Comparison of ENCODE assay signal across 8 mouse cellular contexts in the genomic region with DNA sequence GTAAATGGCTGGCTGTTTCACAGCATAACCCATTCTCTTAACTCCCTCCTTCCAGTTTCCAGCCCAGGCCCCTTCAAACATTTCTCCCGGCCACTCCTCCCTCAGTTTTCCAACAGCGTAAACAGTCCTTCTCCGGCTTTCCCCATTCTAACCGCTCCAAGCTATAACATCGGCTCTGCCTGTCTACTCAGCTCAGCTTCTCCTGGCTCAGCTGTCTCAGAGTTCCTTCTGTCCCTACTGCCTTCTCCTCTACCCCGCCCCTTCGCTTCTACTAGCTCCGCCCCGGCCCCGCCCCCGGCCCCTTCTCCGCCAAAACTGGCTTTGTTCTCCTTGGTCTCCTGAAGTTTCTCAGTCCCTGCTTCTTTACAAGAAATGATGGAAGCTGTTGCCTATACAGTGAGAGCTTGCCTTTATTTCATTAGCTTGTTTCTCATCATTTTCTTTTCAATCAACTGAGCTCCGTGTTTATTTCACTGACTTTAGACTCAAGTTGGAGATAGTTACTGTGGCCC. TPM values are rescaled to one million over a fixed set of nuclear protein-coding genes. Genes with fewer than 3 reads are reported as not detected.
DNase-seq lines count a peak whose midpoint lies in the region; ATAC-seq and TF ChIP-seq lines count a peak whose summit lies in the region.

A gene (minus strand): TSS at position 462 of the 512 bp plus-strand sequence.

- peak within 1 kb of the TSS; percentile 14 to 20; a peak in 2 of 4 replicates for H3K27ac ChIP-seq in heart, embryonic 14.5 days (replicated peaks in 1 of 2; ENCODE audit: control insufficient read depth in 1 of 2, insufficient read depth in 1 of 2, low read depth in 2 of 2, low read length in 2 of 2)
- H3K27ac ChIP-seq in kidney, postnatal 0 days: peak within 1 kb of the TSS; percentile 47; the same call in 1 of the 2 replicates
- no peak within 1 kb of the TSS for H3K27ac ChIP-seq in liver, postnatal 0 days (ENCODE audit: low read depth)
- H3K27ac ChIP-seq in neural tube, embryonic 15.5 days (replicated peaks): peak within 1 kb of the TSS; percentile 88

- H3K36me3 ChIP-seq in G1E (replicated peaks): peaks cover 48% of the 10 kb centered on the region
- peaks cover 34% of the 10 kb centered on the region for H3K36me3 ChIP-seq in heart, embryonic 14.5 days (ENCODE audit: control insufficient read depth, insufficient read depth, low read length)
- peaks cover 16% of the 10 kb centered on the region; the same call in 1 of the 2 replicates for H3K36me3 ChIP-seq in kidney, postnatal 0 days (ENCODE audit: insufficient read depth, low read length)
- no peaks in the 10 kb centered on the region for H3K36me3 ChIP-seq in liver, postnatal 0 days (replicated peaks; ENCODE audit: insufficient read depth, low read length)
- H3K36me3 ChIP-seq in neural tube, embryonic 15.5 days: peaks cover 40% of the 10 kb centered on the region

- H3K9ac ChIP-seq in heart, embryonic 14.5 days (ENCODE audit: low read length): peak within 1 kb of the TSS; percentile 68; the same call in 1 of the 2 replicates
- H3K9ac ChIP-seq in kidney, postnatal 0 days (ENCODE audit: low read depth, low read length): peak within 1 kb of the TSS; percentile 54; the same call in 1 of the 2 replicates
- H3K9ac ChIP-seq in liver, postnatal 0 days (replicated peaks): peak within 1 kb of the TSS; percentile 18; the same call in 1 of the 2 replicates
- H3K9ac ChIP-seq in neural tube, embryonic 15.5 days (replicated peaks): 0 out of 2 replicates have a peak within 1 kb of the TSS, but pooled peaks have one; percentile 14

- DNase-seq in 416B (ENCODE audit: low read depth) (peak; percentile 34), G1E (ENCODE audit: low spot score) (no peak)
- peak; percentile 89 for DNase-seq in embryo, embryonic 11 days
- DNase-seq in kidney, postnatal 0 days (ENCODE audit: low spot score): peak; percentile 92
- peak; percentile 73 for DNase-seq in liver, postnatal 0 days
- DNase-seq in frontal cortex, postnatal 10 days (ENCODE audit: low spot score in 2 of 2): no peak

- ATAC-seq in G1E (ENCODE audit: extremely low read depth, insufficient number of reproducible peaks, low FRiP score, poor library complexity, severe bottlenecking): no peak
- ATAC-seq in heart, embryonic 14.5 days (ENCODE audit: insufficient number of reproducible peaks, insufficient read depth, low FRiP score, low read depth): no peak
- ATAC-seq in kidney, postnatal 0 days (replicated peaks; ENCODE audit: low FRiP score, low read depth): peak; percentile 57; the same call in 1 of the 2 replicates
- peak; percentile 48; the same call in 1 of the 2 replicates for ATAC-seq in liver, postnatal 0 days
- peak; percentile 17; the same call in 1 of the 2 replicates for ATAC-seq in neural tube, embryonic 15.5 days (ENCODE audit: low FRiP score)

- H3K9me3 ChIP-seq in G1E (replicated peaks): no peaks in the 10 kb centered on the region; the same call in 1 of the 2 replicates
- no peaks in the 10 kb centered on the region for H3K9me3 ChIP-seq in heart, embryonic 14.5 days (ENCODE audit: control insufficient read depth, low read length)
- H3K9me3 ChIP-seq in kidney, postnatal 0 days (replicated peaks; ENCODE audit: low read length): no peaks in the 10 kb centered on the region
- H3K9me3 ChIP-seq in liver, postnatal 0 days (ENCODE audit: low read length): no peaks in the 10 kb centered on the region
- H3K9me3 ChIP-seq in neural tube, embryonic 15.5 days (replicated peaks): no peaks in the 10 kb centered on the region

- peaks cover 20% of the 10 kb centered on the region for H3K4me1 ChIP-seq in G1E (ENCODE audit: insufficient read depth, low read depth, low read length)
- peaks cover 5 to 16% of the 10 kb centered on the region in 2 experiments; a peak in 3 of 4 replicates for H3K4me1 ChIP-seq in heart, embryonic 14.5 days (ENCODE audit: control insufficient read depth in 2 of 2, insufficient read depth in 2 of 2, low read length in 2 of 2)
- H3K4me1 ChIP-seq in kidney, postnatal 0 days (replicated peaks; ENCODE audit: insufficient read depth, low read length): 0 out of 2 replicates have a peak, but pooled peaks cover 3% of the 10 kb centered on the region
- peaks cover 15% of the 10 kb centered on the region for H3K4me1 ChIP-seq in liver, postnatal 0 days (ENCODE audit: insufficient read depth)
- peaks cover 27% of the 10 kb centered on the region for H3K4me1 ChIP-seq in neural tube, embryonic 15.5 days

- no peaks in the 10 kb centered on the region for H3K27me3 ChIP-seq in G1E (ENCODE audit: insufficient read depth, low read length)
- H3K27me3 ChIP-seq in heart, embryonic 14.5 days (ENCODE audit: control insufficient read depth, insufficient read depth, low read length): no peaks in the 10 kb centered on the region
- H3K27me3 ChIP-seq in kidney, postnatal 0 days (ENCODE audit: insufficient read depth, low read length): no peaks in the 10 kb centered on the region
- 0 out of 2 replicates have a peak, but pooled peaks cover 4% of the 10 kb centered on the region for H3K27me3 ChIP-seq in liver, postnatal 0 days (ENCODE audit: insufficient read depth, low read length)
- H3K27me3 ChIP-seq in neural tube, embryonic 15.5 days (replicated peaks): no peaks in the 10 kb centered on the region

- no peak for TF ChIP-seq CTCF in G1E (IDR thresholded peaks at IDR 0.05; ENCODE audit: low read depth, low read length)
- no peak for TF ChIP-seq CTCF in kidney, postnatal 0 days (IDR thresholded peaks at IDR 0.05; ENCODE audit: low read depth)
- TF ChIP-seq CTCF in liver, postnatal 0 days (IDR thresholded peaks at IDR 0.05; ENCODE audit: low read depth): no peak

- no peak within 1 kb of the TSS for H3K4me3 ChIP-seq in G1E (ENCODE audit: low read depth, low read length)
- H3K4me3 ChIP-seq in heart, embryonic 14.5 days (ENCODE audit: control insufficient read depth in 1 of 2, insufficient read depth in 1 of 2, low read depth in 1 of 2, low read length in 2 of 2): peak within 1 kb of the TSS; percentile 17 to 77
- H3K4me3 ChIP-seq in kidney, postnatal 0 days (replicated peaks; ENCODE audit: low read depth, low read length): peak within 1 kb of the TSS; percentile 76
- H3K4me3 ChIP-seq in liver, postnatal 0 days (ENCODE audit: low read depth, low read length): peak within 1 kb of the TSS; percentile 79
- peak within 1 kb of the TSS; percentile 69 for H3K4me3 ChIP-seq in neural tube, embryonic 15.5 days (replicated peaks)

- 3% methylated on average over 13 of the region's 13 CpGs for WGBS in heart, embryonic 14.5 days
- 1% methylated on average over 13 of the region's 13 CpGs for WGBS in kidney, postnatal 0 days
- 4% methylated on average over 13 of the region's 13 CpGs for WGBS in liver, postnatal 0 days (ENCODE audit: insufficient replicate concordance)
- WGBS in neural tube, embryonic 15.5 days: 1% methylated on average over 13 of the region's 13 CpGs

- TF ChIP-seq EP300 in liver, postnatal 0 days (IDR thresholded peaks at IDR 0.05; ENCODE audit: low read depth): no peak

- peak within 1 kb of the TSS; percentile 92 for H3K4me2 ChIP-seq in heart, embryonic 14.5 days (ENCODE audit: low read length)
- H3K4me2 ChIP-seq in kidney, postnatal 0 days (ENCODE audit: low read length): peak within 1 kb of the TSS; percentile 88
- H3K4me2 ChIP-seq in liver, postnatal 0 days (ENCODE audit: low read depth, low read length): peak within 1 kb of the TSS; percentile 98
- peak within 1 kb of the TSS; percentile 91 for H3K4me2 ChIP-seq in neural tube, embryonic 15.5 days

RNA-seq across cellular contexts. Expression of the gene that starts here (rescaled TPM):
- total RNA-seq in G1E (2014; fragmentation: Nextera tagmentation) (14.7 and 19.0 TPM in 2 replicates), G1E (2017) (21.5 and 23.2 TPM in 2 replicates)
- polyA plus RNA-seq in G1E (2012): 3.9 and 5.0 TPM in 2 replicates
- 12.9 and 15.9 TPM in 2 replicates for polyA plus RNA-seq in heart, embryonic 14.5 days (2014; fragmentation: Nextera tagmentation; extraction: Ambion mirVana)
- polyA plus RNA-seq in kidney, postnatal 0 days (2015; fragmentation: Nextera tagmentation; extraction: Ambion mirVana): 22.9 and 24.6 TPM in 2 replicates
- polyA plus RNA-seq in liver, postnatal 0 days (2015; fragmentation: Nextera tagmentation; extraction: Ambion mirVana): 1.6 and 1.8 TPM in 2 replicates
- polyA plus RNA-seq in neural tube, embryonic 15.5 days (2015; fragmentation: Nextera tagmentation; extraction: Ambion mirVana): 42.0 and 44.7 TPM in 2 replicates

Comparison
In these comparisons a context has a peak if more than half of its experiments do, and no peak if none do; other contexts are left out.
1. DNase-seq: peak in 416B (single experiment), embryo, embryonic 11 days (single experiment), kidney, postnatal 0 days (single experiment) and liver, postnatal 0 days (single experiment); none in G1E (single experiment) and frontal cortex, postnatal 10 days (0 of 2).
2. ATAC-seq: peak in kidney, postnatal 0 days (single experiment), liver, postnatal 0 days (single experiment) and neural tube, embryonic 15.5 days (single experiment); none in G1E (single experiment) and heart, embryonic 14.5 days (single experiment).
3. H3K9ac ChIP-seq: peak in every context shown above with its lines; median percentile 68 in heart, embryonic 14.5 days; 54 in kidney, postnatal 0 days; 18 in liver, postnatal 0 days; 14 in neural tube, embryonic 15.5 days.
4. Peak in every context shown above with its lines, with median percentiles within 50 percentile points of each other: H3K4me2 ChIP-seq.